ENCODE assay signal across 22 mouse cellular contexts in genomic region chr4:115083031-115083430, GRCm38 (mm10). TPM values are rescaled to one million over a fixed set of nuclear protein-coding genes. Genes with fewer than 3 reads are reported as not detected.
"Had no signal": no experiment of that assay in that cellular context is flagged by ENCODE, and none has a peak within 500 bp of the region (broad histone marks: within the 10 kb centered on the region; RNA-seq: fewer than 3 reads in every experiment).

No protein-coding gene starts in this region.

- H3K9ac ChIP-seq: liver, embryonic 15.5 days; liver, postnatal 0 days; lung, embryonic 15.5 days; midbrain, embryonic 13.5 days; neural tube, embryonic 12.5 days had no signal

- DNase-seq: liver, postnatal 0 days; lung, adult 2 months; lung, postnatal 14 days; lung, postnatal 36 days; right cerebral cortex, postnatal 14 days; spleen, adult 18-20 months; thymus, adult 18-20 months; thymus, postnatal 14 days; thymus, postnatal 36 days had no signal

- H3K27ac ChIP-seq: liver, embryonic 15.5 days; lung, embryonic 15.5 days; macrophage; midbrain, embryonic 13.5 days; neural tube, embryonic 12.5 days had no signal

- H3K4me2 ChIP-seq: liver, embryonic 15.5 days; lung, embryonic 15.5 days; midbrain, embryonic 11.5 days; midbrain, embryonic 13.5 days; neural tube, embryonic 12.5 days had no signal

- H3K27me3 ChIP-seq: lung, embryonic 15.5 days; megakaryocyte, embryonic 14.5 days had no signal

- H3K4me3 ChIP-seq: liver, embryonic 15.5 days; lung, embryonic 15.5 days; megakaryocyte, embryonic 14.5 days; midbrain, embryonic 13.5 days; neural tube, embryonic 12.5 days had no signal

- H3K9me3 ChIP-seq: liver, embryonic 15.5 days; lung, embryonic 15.5 days; megakaryocyte, embryonic 14.5 days; midbrain, embryonic 13.5 days; neural tube, embryonic 12.5 days had no signal

- ATAC-seq: liver, postnatal 0 days; lung, postnatal 0 days; midbrain, embryonic 13.5 days; midbrain, embryonic 16.5 days had no signal

- H3K36me3 ChIP-seq: liver, embryonic 15.5 days; lung, embryonic 15.5 days; midbrain, embryonic 13.5 days; neural tube, embryonic 12.5 days had no signal

RNA-seq across cellular contexts. Expression of gene Pdzk1ip1, which starts 5.5 kb away (rescaled TPM):
- total RNA-seq: monocyte, adult 5-6 weeks had no signal

RNA-seq across cellular contexts. Expression of gene Cyp4x1, which starts 51.0 kb away (rescaled TPM):
- total RNA-seq: megakaryocyte progenitor cell, adult 5-6 weeks; monocyte, adult 5-6 weeks; neutrophil, adult 5-6 weeks had no signal
- polyA plus RNA-seq: lung, adult 2 months; lung, postnatal 0 days; macrophage; thymus, postnatal 0 days had no signal
